Mouse (Mus musculus) small intestine, adult 2 months (tissue): Measurements from ENCODE around the gene Hist1h2ad. TPM values are rescaled to one million over a fixed set of nuclear protein-coding genes. Genes with fewer than 3 reads are reported as not detected.
"Not testable (repeated sequence)": the region's sequence is repeated elsewhere in the genome, so short reads cannot be mapped to it uniquely, and the experiment has no call there.

ENCODE experiments used
- H3K27ac ChIP-seq: fragments of 200-500 bp; 2 replicates; pipeline ENCODE4 v1.5.1; 2012; ENCODE audit warnings: low read depth, low read length, control low read depth, inconsistent platforms; ENCODE audit not compliant: insufficient read depth
- H3K27me3 ChIP-seq: fragments of 200-500 bp; 2 replicates; pipeline ENCODE4 v1.6.1; 2012; ENCODE audit warnings: mild to moderate bottlenecking, moderate library complexity, low read length, inconsistent platforms; ENCODE audit not compliant: control insufficient read depth, insufficient read depth
- H3K36me3 ChIP-seq: fragments of 200-500 bp; 2 replicates; pipeline ENCODE4 v1.6.1; 2012; ENCODE audit warnings: mild to moderate bottlenecking, low read length, control low read depth, inconsistent platforms; ENCODE audit not compliant: control insufficient read depth, insufficient read depth
- H3K4me1 ChIP-seq: fragments of 200-500 bp; 2 replicates; pipeline ENCODE4 v1.6.1; 2012; ENCODE audit warnings: low read length, inconsistent platforms, mixed read lengths; ENCODE audit not compliant: control insufficient read depth, insufficient read depth, insufficient read length
- H3K4me3 ChIP-seq: fragments of 200-500 bp; 2 replicates; pipeline ENCODE4 v1.5.1; 2012; ENCODE audit warnings: low read depth, mild to moderate bottlenecking, control low read depth, inconsistent platforms, low read length, moderate library complexity
- CTCF ChIP-seq: fragments of 200-500 bp; IDR thresholded peaks from 2 replicates; pipeline ENCODE4 v1.5.1; 2012; ENCODE audit warnings: low read depth, mild to moderate bottlenecking, control low read depth, inconsistent platforms, low read length, moderate library complexity, mixed read lengths; ENCODE audit not compliant: insufficient replicate concordance, insufficient read length; ENCODE audit errors: extremely low read depth
- POLR2A ChIP-seq: fragments of 200-500 bp; IDR thresholded peaks from 2 replicates; pipeline ENCODE4 v1.6.1; 2012; ENCODE audit warnings: low read depth, mild to moderate bottlenecking, control low read depth, inconsistent platforms, low read length, moderate library complexity
- WGBS: fragments of 180-500 bp; shearing (Covaris S2); methylation state at CpG from one replicate; pipeline ENCODE4 v1.1.7; 2018; 5-methylcytosine and 5-hydroxymethylcytosine counted together
- polyA plus RNA-seq: library from polyadenylated mRNA; depleted of rRNA; stranded (reverse); fragments of >200 nt; gene quantifications from 2 replicates; pipeline ENCODE4 v1.2.3, GENCODE M21; 2012

Hist1h2ad gene
- polyA plus RNA-seq, 1 experiment: 21.3 TPM

DNA sequence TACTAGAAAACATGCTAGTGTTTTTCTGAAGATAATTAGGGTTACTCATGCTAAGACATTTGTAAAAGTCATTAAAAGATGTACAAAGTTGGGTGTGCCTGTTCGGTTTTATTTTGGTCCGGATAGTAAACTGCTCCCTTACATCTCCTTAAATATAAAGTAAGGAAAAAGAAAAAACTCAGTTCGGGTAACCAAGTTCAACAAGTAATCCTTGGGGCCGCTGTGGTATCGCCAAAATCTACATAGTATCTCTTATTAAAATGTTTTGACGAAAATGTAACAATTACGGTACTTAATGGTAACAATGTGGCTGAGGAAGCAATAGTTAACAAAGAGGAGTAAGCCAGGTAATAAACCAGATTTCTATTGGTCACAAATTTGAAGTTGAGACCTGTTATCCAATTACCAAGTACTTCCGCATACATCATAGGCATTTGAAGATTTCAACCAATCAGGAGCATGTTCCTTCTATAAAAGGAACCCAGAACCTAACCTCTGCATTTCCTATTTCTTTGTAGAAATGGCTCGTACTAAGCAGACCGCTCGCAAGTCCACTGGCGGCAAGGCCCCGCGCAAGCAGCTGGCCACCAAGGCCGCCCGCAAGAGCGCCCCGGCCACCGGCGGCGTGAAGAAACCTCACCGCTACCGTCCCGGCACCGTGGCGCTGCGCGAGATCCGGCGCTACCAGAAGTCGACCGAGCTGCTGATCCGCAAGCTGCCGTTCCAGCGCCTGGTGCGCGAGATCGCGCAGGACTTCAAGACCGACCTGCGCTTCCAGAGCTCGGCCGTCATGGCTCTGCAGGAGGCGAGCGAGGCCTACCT lies 30.0 kb upstream of the Hist1h2ad start, which contains the start of gene Hist1h3f:
Gene Hist1h3f (plus strand): TSS at position 88 of the 822 bp plus-strand sequence.
- under 1% methylated on average over 30 of the region's 45 CpGs for WGBS
- TF ChIP-seq POLR2A (peak; percentile 90), CTCF (no peak)
- Histone ChIP-seq H3K4me3 (peak within 1 kb of the TSS; percentile 95), H3K4me1 (peaks cover 2% of the 10 kb centered on the region; the same call in 1 of the 2 replicates), H3K27ac (peak within 1 kb of the TSS; percentile 92), H3K27me3 (no peaks in the 10 kb centered on the region), H3K36me3 (no peaks in the 10 kb centered on the region)

DNA sequence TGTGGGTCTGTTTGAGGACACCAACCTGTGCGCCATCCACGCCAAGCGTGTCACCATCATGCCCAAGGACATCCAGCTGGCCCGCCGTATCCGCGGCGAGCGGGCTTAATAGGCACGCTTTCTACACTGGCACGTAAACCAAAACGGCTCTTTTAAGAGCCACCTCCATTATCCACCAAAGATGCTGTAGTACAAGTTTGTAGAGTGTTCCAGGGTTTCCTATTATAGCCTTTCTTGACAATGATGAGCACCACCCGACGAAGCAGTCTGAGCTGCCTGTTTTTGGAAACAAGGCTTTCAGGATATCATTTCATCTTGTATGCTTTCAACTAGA lies 29.4 kb upstream of the Hist1h2ad start:
- Histone ChIP-seq H3K27ac (peak overlapping the region; percentile 89), H3K4me3 (peak overlapping the region; percentile 95)
- 0% methylated on average over 13 of the region's 14 CpGs for WGBS

DNA sequence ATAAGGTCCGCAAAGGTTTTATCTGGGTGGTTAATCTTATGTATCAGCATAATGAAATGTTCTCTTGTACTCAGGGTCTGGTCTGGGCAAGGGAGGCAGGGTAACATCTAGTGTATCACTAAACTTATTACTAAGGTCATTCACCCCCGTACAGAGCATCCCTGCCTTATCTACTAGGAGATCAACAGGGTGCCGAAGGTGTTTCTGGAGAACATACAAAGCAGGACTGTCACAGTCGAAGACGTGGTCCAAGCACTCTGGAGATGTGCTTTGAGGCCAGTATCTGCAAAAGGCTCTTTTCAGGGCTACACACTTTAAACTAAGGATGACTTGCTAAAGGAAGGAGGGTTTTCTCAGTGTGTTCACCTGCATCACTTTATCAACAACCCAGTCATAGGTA lies 27.5 kb upstream of the Hist1h2ad start:
- no peak for TF ChIP-seq CTCF
- TF ChIP-seq POLR2A: no peak
- Histone ChIP-seq H3K4me1 (peaks cover 2% of the 10 kb centered on the region; the same call in 1 of the 2 replicates), H3K36me3 (no peaks in the 10 kb centered on the region), H3K27ac (no peak overlapping the region), H3K4me3 (no peak overlapping the region), H3K27me3 (no peaks in the 10 kb centered on the region)
- WGBS: 82% methylated on average over 5 of the region's 5 CpGs

More for the DNA sequence above, 29.4 kb upstream of the Hist1h2ad start:
- not testable (repeated sequence) for H3K4me1 ChIP-seq, H3K36me3 ChIP-seq, H3K27me3 ChIP-seq

DNA sequence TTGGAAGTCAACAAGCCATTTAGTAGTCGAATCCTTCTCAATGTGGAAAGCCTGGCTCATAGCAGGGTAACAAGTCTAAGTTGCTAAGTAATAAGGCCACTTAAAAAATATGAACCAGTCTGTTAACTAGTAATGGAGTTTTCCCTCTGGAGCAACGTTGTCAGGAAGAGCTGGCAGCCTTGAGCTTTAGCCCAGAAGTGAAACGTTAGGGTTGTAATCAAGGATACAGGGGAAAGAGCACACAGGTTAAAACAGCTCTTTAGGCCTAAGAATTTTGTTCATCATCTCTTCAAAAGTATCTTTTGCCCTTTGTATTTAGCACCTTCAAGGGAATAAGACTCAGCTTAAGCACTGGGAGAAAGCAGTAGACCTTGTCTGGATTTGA lies 23.4 kb upstream of the Hist1h2ad start:
- TF ChIP-seq CTCF (no peak), POLR2A (no peak)
- Histone ChIP-seq H3K27ac (peak overlapping the region; percentile 53), H3K27me3 (no peaks in the 10 kb centered on the region), H3K4me1 (peaks cover 2% of the 10 kb centered on the region; the same call in 1 of the 2 replicates), H3K4me3 (no peak overlapping the region), H3K36me3 (no peaks in the 10 kb centered on the region)
- WGBS: 3% methylated on average over 3 of the region's 3 CpGs

DNA sequence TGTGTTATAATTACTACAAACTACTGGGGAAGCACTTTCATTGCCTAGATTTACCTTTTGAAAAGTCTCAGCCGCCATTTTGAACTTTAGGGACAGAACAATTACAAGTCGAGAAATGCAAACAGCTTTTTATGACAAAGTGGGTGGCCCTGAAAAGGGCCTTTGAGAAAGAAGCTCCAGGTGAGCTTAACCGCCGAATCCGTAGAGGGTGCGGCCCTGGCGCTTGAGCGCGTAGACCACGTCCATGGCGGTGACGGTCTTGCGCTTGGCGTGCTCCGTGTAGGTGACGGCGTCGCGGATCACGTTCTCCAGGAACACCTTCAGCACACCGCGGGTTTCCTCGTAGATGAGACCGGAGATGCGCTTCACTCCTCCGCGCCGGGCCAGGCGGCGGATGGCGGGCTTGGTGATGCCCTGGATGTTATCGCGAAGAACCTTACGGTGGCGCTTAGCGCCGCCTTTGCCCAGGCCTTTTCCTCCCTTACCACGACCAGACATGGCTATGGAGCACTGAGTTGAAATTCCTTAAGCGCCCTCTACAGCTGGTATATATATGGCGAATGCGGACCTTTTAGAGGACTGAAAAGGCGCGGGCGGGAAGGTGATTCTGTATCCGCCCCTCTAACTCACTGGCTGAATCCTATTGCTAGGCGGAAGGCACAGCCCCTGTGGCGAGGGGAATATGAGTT lies 22.9 kb upstream of the Hist1h2ad start, which contains the start of gene Hist1h4f:
Gene Hist1h4f (minus strand): TSS at position 503 of the 689 bp plus-strand sequence.
- under 1% methylated on average over 47 of the region's 47 CpGs for WGBS
- peak within 1 kb of the TSS; percentile 66 for H3K4me3 ChIP-seq
- H3K4me1 ChIP-seq, H3K27me3 ChIP-seq, H3K36me3 ChIP-seq: not testable (repeated sequence)
- TF ChIP-seq POLR2A: peak; percentile 85
- peak within 1 kb of the TSS; percentile 53 for H3K27ac ChIP-seq

DNA sequence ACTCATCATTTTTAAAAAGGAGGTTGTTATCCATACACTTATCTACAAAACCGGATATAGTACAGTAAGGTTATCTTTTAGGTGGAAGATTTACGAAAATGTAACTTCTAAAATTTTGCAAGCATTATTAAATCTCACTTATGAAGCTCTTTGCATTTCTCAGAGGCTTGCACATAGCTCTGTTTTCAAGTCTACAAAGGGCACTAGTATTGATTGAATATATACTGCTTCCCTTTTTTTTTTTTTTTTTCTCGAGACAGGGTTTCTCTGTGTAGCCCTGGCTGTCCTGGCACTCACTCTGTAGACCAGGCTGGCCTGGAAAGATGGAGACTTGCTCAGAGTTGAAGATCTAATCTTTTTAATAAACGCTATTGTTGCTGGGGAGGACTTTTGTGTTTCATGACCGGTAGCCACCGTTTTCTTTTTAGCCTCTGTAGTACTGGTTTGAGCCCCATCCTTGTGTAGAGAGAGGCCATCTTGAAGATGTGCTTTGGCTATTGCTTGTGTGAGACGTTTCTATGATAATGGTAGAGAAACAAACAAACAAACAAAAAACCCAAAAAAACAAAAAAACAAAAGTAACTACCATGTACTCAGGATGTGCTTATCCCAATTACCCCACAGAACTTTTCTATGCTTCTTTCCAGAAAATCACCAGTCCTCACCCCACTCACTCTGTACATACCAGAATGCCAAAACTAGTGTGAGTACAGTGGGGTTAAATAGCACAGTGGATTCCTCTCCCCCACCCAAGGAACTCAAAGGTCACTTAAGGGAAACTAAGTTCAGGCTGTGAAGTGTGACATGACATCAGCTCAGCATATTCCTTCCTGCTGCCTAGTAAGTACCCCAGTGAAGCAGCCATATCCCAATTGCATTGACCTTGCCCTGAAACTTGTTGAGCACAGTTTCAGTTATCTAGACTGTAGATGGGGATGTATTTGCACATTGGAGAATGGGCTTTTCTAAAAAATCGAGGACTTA lies 22.0 kb upstream of the Hist1h2ad start:
- 38% methylated on average over 8 of the region's 8 CpGs for WGBS
- H3K4me3 ChIP-seq: no peak overlapping the region
- H3K36me3 ChIP-seq: no peaks in the 10 kb centered on the region
- peaks cover 2% of the 10 kb centered on the region; the same call in 1 of the 2 replicates for H3K4me1 ChIP-seq
- no peak for TF ChIP-seq CTCF
- no peak for TF ChIP-seq POLR2A
- H3K27me3 ChIP-seq: no peaks in the 10 kb centered on the region
- H3K27ac ChIP-seq: peak overlapping the region; percentile 53; the same call in 1 of the 2 replicates

DNA sequence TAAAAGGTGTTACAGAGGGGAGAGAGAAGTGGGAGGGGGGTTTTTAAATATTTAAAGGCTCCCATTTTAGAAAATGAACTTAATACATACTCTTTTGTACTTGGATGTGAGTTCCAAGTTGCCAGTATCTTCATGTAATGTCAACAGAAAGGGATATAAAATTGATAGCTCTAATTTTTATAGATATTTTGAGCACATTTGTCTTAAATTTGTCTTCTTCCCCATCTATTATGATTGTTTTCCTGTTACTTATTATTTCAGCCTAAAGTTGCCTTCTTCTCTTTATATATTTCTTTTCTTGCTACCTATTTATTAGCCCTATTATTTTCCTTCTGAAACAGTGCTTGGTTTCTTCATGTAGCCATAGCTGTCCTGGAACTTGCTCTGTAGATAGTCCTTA lies 21.2 kb upstream of the Hist1h2ad start, which contains the start of gene Hist1h1d:
Gene Hist1h1d (plus strand): TSS at position 301 of the 400 bp plus-strand sequence.
- no peak for TF ChIP-seq CTCF
- no peak for TF ChIP-seq POLR2A
- H3K27me3 ChIP-seq: no peaks in the 10 kb centered on the region
- H3K4me1 ChIP-seq: peaks cover 2% of the 10 kb centered on the region; the same call in 1 of the 2 replicates
- no peaks in the 10 kb centered on the region for H3K36me3 ChIP-seq
- no peak within 1 kb of the TSS for H3K27ac ChIP-seq
- no peak within 1 kb of the TSS for H3K4me3 ChIP-seq
